Mouse (Mus musculus) frontal cortex, adult (tissue): ENCODE results near the gene Cdhr3.

ENCODE experiments used
- ATAC-seq: cut with Nextera tagmentation; 2 replicates; pipeline ENCODE4 v1.9.2; 2017; ENCODE audit warnings: mild to moderate bottlenecking, moderate library complexity, mixed read lengths; ENCODE audit not compliant: low TSS enrichment

Gene Cdhr3

DNA sequence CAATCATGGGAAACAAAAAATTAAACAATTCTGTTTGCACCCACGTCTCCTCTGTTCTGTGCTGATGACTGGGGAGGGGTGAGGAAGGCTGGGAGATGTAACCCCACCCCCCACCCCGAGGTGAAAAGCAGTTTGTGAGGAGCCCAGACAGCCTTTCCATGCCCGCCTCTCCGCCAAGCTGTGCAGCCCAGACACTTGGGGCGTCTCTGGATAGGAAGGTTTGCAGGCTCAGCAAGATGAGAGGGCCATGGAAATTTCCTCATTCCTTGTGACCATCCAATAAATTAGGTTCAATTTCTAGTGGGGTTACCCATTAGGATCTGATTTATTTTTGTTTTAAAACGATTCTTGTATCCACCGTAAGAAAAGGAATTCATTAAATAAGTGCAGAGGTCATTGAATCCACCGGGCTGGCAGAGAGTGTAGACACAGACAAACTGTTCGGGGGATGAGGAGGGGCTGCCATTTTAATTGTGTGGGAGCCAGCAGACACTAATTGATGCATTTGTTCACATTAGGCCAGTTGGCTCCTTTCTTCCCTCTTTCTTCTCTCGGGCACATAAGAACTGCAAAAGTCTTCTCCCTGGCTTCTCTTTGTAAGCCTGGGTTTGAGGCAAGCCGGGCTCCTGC, 57.5 kb downstream of the Cdhr3 start:
- peak; percentile 39 for ATAC-seq

DNA sequence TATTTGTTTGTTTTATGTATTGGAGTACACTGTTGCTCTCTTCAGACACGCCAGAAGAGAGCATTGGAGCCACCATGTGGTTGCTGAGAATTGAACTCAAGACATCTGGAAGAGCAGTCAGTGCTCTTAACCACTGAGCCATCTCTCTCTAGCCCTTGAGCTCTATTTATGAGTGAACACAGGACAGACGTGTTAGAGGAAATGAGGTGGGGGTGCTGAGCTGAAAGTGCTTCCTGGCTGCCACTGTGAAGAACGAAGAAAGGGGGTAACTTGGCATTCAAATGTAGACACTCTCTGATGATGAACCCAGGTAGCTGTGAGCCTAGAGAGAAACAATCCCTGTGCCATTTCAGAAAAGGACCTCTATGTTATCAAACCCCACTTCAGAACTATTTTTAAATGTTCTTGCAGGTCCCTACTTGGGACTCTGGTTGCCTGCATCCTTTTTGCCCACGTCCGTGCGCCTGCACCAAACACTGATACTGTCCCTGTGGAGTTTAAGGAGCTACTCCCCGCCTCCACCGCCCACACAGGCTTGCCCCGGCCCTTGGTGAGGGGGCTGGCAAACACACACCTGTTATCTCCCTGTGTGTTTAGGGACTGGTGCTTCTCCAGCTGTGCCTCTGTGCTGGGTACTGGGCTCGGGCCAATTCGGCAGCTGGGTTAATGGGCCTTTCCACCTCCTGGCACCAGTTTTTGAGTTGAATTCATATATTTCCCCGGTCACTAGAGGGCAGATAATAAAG, 58.2 kb downstream of the Cdhr3 start:
- ATAC-seq = no peak

DNA sequence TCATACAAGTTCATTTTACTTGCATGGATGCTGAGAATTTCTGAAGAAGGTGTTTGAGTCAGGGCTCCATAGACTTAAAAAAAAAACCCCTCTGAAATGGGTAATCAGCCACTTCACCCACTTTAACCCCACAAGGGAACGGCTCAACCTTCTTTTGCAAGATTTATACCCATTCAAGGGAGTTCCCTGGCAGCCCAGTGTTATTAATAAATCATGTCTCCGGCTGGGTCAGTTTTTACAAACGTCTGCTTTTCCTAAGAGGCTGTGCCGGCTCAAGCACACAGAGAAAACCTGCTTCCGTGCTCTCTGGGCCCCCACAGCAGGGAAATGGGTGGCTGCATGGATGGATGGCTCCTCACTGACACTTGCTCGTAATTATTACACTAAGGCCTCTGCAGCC, 59.5 kb downstream of the Cdhr3 start:
- no peak for ATAC-seq

DNA sequence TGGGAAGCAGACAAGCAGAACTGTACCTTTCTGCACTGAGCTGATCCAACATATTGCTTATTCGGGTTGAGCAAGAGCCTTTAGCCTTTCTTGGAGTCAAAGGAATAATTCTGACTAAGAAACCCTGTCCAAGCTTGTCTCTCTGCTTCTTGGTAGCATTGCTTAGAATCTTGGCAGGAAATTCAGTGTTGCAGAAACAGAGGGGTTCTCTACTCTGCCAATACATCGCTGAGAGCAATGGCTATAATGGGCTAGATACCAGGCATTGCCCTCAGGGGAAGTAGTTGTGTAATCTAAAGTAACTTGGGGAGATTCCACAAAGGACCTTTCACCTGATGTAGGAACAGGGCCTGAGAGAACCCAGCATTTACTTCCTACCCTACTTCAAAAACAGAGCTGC, 62.1 kb downstream of the Cdhr3 start:
- ATAC-seq = no peak

DNA sequence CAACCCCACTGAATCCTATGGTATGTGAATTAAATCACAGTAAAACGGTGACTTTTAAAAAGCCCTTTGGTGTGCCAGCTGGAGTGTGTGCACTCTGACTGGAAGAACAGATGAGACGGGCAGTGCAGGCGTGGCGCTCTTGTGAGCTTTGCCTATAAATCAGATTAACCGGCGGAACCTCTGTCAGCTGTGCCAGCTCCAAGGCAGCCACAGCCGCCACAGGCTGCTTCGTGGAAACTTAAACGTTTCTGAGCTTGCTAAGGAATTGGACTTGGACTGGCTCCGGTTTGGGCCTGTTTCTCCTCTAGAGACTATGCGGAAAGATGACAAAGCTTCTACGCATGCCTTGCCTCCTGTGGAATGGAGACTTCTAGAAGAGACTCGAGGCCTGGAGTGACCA, 62.6 kb downstream of the Cdhr3 start:
- no peak for ATAC-seq

DNA sequence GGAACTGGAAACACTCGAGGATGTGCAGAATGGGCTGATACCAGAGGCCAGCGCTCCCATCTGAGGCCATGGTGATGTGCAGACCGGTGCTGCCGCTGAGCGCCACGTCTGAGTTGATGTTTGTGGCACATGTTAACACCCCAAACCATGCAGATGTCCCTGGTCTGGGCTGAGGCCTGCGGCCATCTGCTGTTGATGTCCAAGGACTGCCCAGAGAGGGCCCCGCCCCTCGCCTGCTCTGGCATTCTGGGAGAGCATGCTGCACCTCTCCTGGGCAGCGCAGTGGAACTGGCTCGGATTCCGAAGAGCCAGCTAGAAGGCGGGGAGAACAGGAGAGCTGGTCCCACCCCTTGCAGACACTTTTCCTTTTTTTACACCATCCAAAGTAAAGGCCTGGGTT, 64.0 kb downstream of the Cdhr3 start:
- ATAC-seq = no peak

DNA sequence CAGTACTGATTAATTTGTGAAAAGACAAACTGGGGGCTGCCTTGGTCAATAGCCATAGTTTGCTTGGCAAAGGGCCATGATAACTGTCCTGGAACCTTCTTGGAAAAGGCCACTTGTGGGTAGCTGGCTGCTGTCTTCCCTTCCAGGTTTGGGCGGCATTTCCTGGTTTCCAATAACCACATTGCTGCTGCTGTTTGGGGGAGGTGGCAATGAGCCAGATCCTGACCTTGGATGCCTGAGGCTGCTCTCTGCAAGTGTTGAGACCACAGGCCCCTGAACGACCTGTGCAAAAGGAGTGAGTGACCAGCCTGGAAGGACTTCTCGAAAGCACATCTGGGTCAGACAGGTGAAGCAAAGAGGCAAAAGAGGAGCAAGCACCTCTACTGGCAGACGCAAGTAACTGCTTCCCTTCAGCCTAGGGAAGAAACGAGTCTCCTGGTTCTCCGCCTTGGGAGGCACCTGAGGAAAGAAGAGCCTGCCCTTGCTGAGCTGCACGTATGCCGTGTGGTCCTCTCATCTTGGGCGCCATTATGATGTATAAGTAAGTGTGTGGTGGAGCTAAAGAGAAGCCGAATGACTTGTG, 64.5 kb downstream of the Cdhr3 start:
- no peak for ATAC-seq

DNA sequence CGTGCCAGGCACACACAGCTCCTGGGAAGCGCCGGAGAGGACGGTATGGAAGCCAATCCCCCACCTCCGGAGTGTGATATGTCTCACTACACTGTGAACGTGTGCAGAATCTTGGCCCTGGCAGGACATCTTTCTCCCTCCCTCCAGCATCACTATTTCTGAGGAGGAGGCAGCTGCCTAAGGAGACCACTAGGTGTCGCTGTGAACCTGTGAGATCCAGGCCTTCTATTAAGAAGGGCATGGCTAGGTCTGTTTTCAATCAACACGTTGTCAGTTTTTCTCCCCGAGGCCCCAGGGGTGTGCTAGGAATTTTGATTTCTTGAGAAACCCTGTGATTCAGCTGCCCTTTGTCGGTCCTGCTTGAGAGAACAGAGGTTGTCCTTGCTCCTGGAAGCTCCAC, 65.6 kb downstream of the Cdhr3 start:
- ATAC-seq = peak; percentile 67

DNA sequence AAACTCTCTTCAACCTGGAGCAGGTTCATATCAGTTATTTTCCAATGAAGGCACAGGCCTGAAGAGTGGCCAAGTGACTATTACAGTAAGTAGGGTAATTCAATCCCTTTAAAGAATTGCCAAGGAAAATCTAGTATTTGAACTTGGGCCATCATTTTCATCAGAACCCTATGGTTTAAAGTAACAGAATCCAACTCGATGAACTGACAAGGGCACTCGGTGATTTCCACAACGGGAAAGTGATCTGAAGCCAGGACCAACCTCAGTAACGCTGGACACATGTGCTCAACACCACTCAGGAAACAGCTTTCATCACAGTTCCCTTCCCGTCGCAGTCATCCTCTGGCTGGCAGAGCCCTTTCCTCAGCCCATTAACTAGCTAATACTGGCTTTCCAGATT, 68.2 kb downstream of the Cdhr3 start:
- ATAC-seq = no peak

DNA sequence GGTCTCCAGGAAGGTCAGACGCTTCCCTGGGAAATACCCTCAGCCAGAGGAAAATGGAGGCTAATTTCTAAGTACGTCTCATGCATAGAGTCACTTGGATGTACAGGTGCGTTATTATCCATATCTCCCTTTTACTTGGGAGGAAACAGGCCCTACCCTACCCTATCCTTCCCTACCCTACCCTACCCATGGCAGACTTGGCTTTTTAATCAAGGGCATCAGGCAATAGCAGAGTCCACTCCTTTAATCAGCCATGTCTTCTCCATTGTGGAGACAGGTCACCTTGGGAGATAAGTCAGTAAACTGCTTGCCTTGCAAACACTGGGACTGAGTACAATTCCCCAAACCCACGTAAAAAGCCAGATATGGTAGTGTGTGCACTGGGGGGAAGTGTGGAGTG, 70.9 kb downstream of the Cdhr3 start:
- no peak for ATAC-seq

DNA sequence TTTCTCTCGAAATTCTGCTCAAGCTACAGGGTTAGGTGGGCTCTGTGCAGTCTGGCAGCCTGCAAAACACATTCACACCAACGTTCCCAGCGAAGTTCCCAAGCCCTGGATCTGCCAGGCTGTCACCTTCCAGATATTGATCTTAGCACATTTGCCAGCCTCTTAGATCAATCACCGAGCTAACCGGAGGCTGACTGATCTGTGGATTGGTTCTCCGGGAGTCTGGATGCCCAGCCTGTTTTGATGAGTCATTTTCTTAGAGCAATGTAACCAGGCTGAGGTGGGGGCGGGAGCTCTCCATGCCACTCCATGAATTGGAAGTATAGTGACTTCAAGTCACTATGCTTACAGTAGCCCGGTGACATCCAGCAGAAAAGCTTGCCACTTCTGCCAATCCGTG, 71.5 kb downstream of the Cdhr3 start:
- ATAC-seq = peak; percentile 48

DNA sequence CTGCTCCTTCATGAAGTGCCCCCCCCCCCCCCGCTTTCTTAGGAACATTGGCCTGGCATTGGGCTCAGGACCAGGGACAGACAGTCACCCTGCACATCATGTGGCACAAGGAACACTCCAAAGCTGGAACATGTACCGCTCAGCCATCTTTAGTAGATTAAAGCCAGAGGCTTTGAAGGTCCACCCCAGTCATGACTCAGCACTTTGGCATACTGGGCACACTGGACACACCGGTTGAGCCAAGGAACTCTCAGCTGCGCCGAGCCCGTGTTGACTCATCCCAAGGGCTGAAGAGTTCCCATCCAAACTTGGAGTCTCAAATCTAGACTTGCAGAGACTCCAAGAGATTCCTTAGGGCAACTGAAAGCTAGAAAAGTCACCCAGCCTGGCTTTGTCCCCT, 72.7 kb downstream of the Cdhr3 start:
- no peak for ATAC-seq

DNA sequence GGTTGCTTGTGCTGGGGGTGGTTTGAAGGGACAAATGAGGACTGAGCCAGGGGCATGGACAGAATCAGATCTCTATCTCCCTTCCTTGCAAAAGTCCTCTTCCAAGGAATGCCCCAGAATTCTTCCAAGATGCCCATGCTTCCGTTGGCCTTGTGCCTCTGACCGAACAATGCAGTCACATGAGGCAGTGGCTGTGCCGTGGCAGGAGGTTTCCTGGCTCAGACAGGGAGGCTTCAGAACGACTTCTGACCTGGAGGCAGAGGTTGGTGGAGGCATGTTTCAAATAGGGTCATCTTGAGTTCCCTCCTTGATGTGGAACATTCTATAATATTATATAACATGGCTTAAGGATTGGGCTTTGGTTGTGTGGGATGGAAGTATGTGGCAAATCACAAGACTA, 74.1 kb downstream of the Cdhr3 start:
- no peak for ATAC-seq

DNA sequence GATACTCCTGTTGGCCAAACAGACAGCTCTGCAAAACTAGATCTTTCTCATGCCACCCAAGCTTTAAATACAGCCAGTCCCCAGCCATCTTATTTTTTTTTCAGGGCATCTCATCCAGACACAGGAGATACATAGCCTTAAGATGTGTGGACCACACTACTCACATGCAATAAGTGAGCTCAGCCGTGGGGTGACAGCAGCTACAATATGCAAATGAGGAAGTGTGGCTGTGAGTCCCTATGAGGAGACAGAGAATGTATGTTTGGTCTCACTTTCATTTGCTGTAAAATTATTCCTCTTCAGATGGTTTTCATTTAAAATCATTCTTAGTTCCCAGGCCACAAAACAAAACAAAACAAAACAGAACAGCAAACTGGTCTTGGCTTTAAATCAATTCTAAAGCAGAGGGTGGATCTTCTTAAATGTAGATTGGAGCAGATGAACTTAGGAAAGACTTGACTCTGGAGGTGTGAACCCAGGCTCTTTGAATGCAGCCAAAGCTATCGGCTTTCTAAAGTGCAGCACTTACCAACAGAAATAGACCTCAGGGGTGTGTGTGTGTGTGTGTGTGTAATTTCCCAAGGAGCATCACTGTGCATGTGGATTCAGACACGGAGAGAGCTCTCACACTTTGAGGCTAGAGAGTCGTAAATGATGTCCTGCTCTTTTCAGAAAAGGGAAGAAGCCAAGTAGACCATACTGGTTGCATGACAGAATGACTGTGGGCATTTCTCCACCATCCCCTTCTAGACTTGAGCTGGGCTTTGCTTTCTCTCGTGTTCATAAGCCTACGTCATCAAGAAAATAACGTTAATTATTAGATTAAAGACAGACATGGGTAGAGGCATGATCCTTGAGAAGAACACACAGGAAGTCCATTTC, 75.6 kb downstream of the Cdhr3 start:
- ATAC-seq = no peak

DNA sequence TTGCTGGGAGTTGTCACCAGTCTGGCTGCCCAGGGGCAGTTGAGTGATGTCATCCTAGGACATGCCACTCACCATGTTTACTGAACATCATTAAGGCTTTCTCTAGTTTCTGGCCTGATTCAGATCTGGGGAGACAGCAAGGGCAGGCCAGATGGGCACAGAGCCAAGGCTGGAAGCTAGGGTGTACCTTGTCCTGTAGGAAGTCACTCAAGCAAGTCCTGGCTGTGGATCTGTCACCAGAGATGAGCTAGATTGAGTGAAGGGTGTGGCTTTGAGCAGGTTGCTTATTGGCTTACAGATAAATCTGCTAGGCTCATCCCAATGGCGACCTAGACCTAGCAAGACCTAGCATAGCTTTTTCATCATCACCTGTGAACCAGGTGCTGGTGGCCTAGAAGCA, 77.6 kb downstream of the Cdhr3 start:
- ATAC-seq = no peak

DNA sequence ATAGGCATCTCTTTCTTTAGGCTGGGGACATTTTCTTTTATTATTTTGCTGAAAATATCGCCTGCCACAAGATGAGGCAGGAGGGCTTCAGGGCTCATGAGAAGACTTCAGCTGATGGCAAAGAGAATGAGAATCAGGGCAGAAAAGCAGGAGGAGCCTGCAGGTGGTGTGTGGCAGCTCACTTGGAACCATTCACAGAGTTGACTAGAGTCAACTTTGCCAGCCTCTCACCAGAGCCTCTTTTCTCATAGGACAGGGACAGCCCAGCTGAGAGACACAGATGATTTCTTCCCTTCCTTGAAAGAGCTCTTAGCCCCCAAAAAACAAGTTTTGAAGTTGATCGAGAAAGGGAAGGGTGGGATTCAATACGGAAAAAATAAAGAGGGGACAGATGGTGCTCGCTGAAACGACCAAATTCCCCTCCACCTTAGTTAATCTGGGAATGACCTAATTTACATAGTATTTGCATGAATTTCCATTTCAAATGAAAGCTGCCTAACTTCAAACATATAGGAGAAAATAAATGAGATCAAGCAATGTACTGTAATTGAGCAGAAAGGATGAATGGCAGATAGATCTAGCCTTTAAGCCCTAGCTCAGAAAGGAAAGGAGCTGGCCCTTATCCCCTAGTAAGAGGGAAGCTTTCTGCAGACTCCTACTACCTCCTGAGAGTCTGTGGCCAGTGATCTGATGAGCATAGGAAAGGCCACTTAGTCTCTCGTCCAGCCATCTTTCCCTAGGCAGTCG, 78.5 kb downstream of the Cdhr3 start:
- ATAC-seq = peak; percentile 33; the same call in 1 of the 2 replicates

DNA sequence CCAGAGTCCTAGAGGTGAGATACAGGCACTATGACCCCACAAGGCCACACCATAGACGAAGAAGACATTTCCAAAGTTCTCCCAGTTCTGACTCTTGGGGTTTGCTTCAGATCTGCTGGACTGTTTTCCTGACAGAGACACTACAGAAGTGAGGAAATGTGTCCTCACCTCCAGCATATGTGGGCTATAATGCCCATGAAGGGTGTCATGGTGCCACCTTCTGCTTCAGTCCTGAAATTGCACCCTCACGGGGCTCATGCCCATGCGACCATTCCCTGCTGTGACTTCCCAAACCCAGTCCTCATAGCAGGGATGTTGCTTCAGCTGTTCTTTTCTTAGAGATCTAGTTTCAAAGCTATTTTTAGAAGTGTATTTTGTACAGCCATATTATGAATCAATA, 82.6 kb downstream of the Cdhr3 start:
- ATAC-seq = peak; percentile 84

DNA sequence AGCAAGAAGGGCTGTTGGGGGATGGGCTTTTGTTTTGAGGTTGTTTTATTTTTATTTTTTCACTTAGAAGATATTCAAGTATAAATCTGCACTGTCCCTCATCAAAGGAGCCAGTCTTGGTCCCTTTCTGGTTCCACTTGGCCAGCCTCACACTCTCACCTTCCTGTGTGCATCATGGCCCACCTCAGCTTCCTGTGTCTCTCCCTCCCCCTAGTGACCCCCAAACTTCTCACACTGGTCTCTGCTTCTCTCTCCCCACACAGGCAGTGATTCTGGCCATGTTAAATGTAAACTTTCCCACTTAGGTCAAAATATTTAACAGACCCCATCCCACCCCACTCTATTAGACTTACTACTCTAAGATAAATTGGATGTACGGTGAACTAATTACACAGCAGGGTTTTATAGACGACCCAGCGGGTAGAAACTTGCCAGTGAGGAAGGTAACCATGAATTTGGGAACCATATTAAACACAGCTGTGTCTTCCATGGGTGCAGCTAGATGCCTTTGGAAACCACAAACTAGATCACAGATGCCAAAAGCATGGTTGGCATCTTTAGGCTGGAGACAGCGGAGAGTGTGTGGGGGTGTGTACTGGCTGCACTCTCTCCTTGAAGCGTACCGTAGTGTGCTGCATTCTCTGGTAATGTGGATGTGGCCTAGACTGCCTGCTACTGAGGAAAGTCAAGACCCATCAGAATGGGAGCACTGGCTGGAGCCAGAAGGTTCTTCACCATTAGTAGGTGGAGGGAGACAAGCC, 83.3 kb downstream of the Cdhr3 start:
- peak; percentile 82 for ATAC-seq

DNA sequence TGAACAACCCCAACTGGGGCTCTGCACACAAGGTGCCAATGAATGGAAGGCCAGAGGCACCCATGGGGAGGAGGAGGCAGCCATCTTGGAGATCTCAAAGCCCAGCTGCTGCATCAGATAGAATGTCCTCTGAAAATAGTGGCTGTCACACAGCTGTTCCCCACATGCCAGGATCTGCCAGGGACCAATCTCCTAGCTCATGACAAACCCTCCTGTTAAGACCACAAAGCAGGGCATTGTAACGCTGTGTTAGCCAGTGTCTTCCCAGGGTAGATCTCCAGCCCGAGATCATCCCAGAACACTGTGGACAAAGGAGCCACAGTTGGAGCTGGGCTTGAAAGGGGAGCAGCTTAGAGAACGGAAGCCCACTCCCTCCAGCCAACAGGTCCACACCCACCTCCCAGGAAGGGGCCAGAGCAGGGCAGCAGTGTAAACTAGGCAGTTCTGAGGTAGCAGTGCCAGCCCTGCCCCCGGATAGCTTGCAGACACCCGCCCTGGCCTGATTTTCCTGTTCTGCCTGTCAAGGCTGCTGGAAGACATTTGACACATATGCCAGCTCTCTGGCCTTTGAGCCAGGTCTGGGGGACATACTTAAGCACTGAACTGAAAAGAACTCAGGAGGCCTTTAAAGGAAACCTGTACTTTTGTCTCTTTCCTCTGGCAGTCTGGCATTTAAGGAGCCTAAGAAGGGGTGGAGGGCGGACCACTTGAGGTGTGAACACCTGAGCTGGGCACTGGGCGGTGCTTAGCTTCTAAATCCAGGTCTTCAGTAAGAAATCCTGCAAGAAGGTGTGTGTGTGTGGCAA, 84.2 kb downstream of the Cdhr3 start:
- peak; percentile 56 for ATAC-seq

DNA sequence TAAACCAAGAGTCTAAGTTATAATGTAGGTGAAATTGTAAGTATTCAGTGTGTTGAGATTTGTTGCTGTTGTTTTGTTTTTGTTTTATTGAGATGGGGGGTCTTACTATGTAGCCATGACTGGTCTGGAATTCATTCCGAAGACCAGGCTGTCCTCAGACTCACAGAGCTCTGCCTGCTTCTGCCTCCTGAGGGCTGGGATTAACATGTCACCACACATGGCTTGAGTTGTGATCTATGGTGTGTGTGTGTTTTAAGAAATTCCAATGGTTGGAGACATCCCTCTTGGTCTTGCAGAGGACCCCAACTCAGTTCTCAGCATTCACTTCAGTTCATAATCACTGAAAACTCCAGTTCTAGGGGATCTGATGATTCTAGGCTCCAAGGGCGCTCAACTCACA, 85.5 kb downstream of the Cdhr3 start:
- no peak for ATAC-seq
